Mouse (Mus musculus) embryonic fibroblast, embryonic 13.5 days (primary cell): ENCODE measurements around the gene Dnajb2.

ENCODE experiments used
- CTCF ChIP-seq: IDR thresholded peaks from 2 replicates; pipeline ENCODE4 v1.5.1; 2011; ENCODE audit warnings: mild to moderate bottlenecking, control low read depth, low read length, moderate library complexity, borderline replicate concordance; ENCODE audit not compliant: insufficient read depth
- POLR2A ChIP-seq: IDR thresholded peaks from 2 replicates; pipeline ENCODE4 v1.6.1; 2011; ENCODE audit warnings: low read depth, mild to moderate bottlenecking, control low read depth, low read length, moderate library complexity

DNA sequence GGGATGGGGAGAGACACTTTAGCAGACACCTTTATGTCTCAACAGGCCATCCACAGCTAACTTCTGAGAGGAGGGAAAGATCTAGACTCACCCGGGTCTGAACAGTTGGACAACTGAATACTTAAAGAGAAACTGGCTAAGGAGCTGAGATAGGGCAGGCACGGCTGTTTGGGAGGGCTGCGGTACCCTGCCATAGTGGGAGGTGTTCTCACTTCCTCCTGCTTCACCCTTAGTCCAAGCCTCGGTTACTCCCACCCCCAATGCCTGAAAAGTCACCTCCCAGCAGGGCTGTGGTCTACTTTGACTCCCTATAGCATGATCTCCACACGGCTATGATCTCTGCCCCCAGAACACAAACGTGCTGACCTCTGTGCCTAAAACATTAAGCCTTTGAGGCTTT lies 12.7 kb upstream of the Dnajb2 start:
- TF ChIP-seq CTCF (no peak), POLR2A (no peak)
